Mouse (Mus musculus): ENCODE measurements around the gene Bloc1s6. TPM values are rescaled to one million over a fixed set of nuclear protein-coding genes. Genes with fewer than 3 reads are reported as not detected.

Bloc1s6 gene
- polyA plus RNA-seq, 1 experiment from 2014 or later, result 29.8 TPM

GRCm38 (mm10) chr2:122719232-122719631 lies 19.1 kb upstream of the Bloc1s6 start:
- WGBS, result 37% methylated on average over 1 of the region's 1 CpGs
- H3K36me3 ChIP-seq (ENCODE audit: insufficient read depth, low read length), result no peaks in the 10 kb centered on the region
- no peak overlapping the region for H3K4me2 ChIP-seq (replicated peaks; ENCODE audit: low read depth, low read length)
- H3K4me1 ChIP-seq (ENCODE audit: insufficient read depth, low read depth, low read length), result no peaks in the 10 kb centered on the region
- H3K9me3 ChIP-seq (ENCODE audit: low read length), result no peaks in the 10 kb centered on the region
- ATAC-seq, result no peak
- DNase-seq (ENCODE audit: low spot score), result no peak
- H3K27me3 ChIP-seq (replicated peaks; ENCODE audit: insufficient read depth, low read length), result no peaks in the 10 kb centered on the region
- no peak overlapping the region for H3K27ac ChIP-seq (ENCODE audit: low read length)
- TF ChIP-seq EP300 (IDR thresholded peaks at IDR 0.05) (no peak), CTCF (IDR thresholded peaks at IDR 0.05) (no peak)
- H3K9ac ChIP-seq (replicated peaks; ENCODE audit: low read depth), result no peak overlapping the region
- H3K4me3 ChIP-seq (ENCODE audit: low read depth, low read length), result no peak overlapping the region

- Histone ChIP-seq H3K4me1 (ENCODE audit: insufficient read depth, low read depth, low read length) (no peaks in the 10 kb centered on the region), H3K4me3 (ENCODE audit: low read depth, low read length) (no peak overlapping the region), H3K36me3 (ENCODE audit: insufficient read depth, low read length) (no peaks in the 10 kb centered on the region), H3K27me3 (replicated peaks; ENCODE audit: insufficient read depth, low read length) (no peaks in the 10 kb centered on the region), H3K4me2 (replicated peaks; ENCODE audit: low read depth, low read length) (no peak overlapping the region), H3K27ac (ENCODE audit: low read length) (no peak overlapping the region), H3K9ac (replicated peaks; ENCODE audit: low read depth) (no peak overlapping the region), H3K9me3 (ENCODE audit: low read length) (no peaks in the 10 kb centered on the region)
- DNase-seq (ENCODE audit: low spot score) (no peak), ATAC-seq (no peak)
- 66% methylated on average over 3 of the region's 3 CpGs for WGBS
- TF ChIP-seq EP300 (IDR thresholded peaks at IDR 0.05) (no peak), CTCF (IDR thresholded peaks at IDR 0.05) (no peak)
These were observed 17.7 kb upstream of the Bloc1s6 start for GRCm38 (mm10) chr2:122720564-122720963.

- Histone ChIP-seq H3K4me3 (ENCODE audit: low read depth, low read length) (no peak overlapping the region), H3K9ac (replicated peaks; ENCODE audit: low read depth) (no peak overlapping the region), H3K36me3 (ENCODE audit: insufficient read depth, low read length) (no peaks in the 10 kb centered on the region), H3K27ac (ENCODE audit: low read length) (no peak overlapping the region), H3K4me2 (replicated peaks; ENCODE audit: low read depth, low read length) (no peak overlapping the region), H3K27me3 (replicated peaks; ENCODE audit: insufficient read depth, low read length) (no peaks in the 10 kb centered on the region), H3K4me1 (ENCODE audit: insufficient read depth, low read depth, low read length) (no peaks in the 10 kb centered on the region), H3K9me3 (ENCODE audit: low read length) (no peaks in the 10 kb centered on the region)
- 53% methylated on average over 10 of the region's 10 CpGs for WGBS
- no peak for ATAC-seq
- no peak for TF ChIP-seq EP300 (IDR thresholded peaks at IDR 0.05)
- peak; percentile 73 for TF ChIP-seq CTCF (IDR thresholded peaks at IDR 0.05)
- DNase-seq (ENCODE audit: low spot score), result peak; percentile 7
These were observed 12.7 kb upstream of the Bloc1s6 start for GRCm38 (mm10) chr2:122725604-122726003.

GRCm38 (mm10) chr2:122731456-122731855 lies 6.8 kb upstream of the Bloc1s6 start:
- 49% methylated on average over 2 of the region's 2 CpGs for WGBS
- ATAC-seq, result no peak
- H3K4me2 ChIP-seq (replicated peaks; ENCODE audit: low read depth, low read length), result no peak overlapping the region

GRCm38 (mm10) chr2:122739023-122739422 lies 720 bp downstream of the Bloc1s6 start:
- no peaks in the 10 kb centered on the region for H3K4me1 ChIP-seq (ENCODE audit: insufficient read depth, low read depth, low read length)
- TF ChIP-seq EP300 (IDR thresholded peaks at IDR 0.05) (no peak), CTCF (IDR thresholded peaks at IDR 0.05) (no peak)
- H3K27me3 ChIP-seq (replicated peaks; ENCODE audit: insufficient read depth, low read length), result no peaks in the 10 kb centered on the region
- peak overlapping the region; percentile 92 for H3K4me3 ChIP-seq (ENCODE audit: low read depth, low read length)
- ATAC-seq (no peak), DNase-seq (ENCODE audit: low spot score) (no peak)
- 0 out of 2 replicates have a peak, but pooled peaks cover 9% of the 10 kb centered on the region for H3K36me3 ChIP-seq (ENCODE audit: insufficient read depth, low read length)
- no peaks in the 10 kb centered on the region for H3K9me3 ChIP-seq (ENCODE audit: low read length)
- H3K27ac ChIP-seq (ENCODE audit: low read length), result no peak overlapping the region; the same call in 1 of the 2 replicates
- peak overlapping the region; percentile 88 for H3K4me2 ChIP-seq (replicated peaks; ENCODE audit: low read depth, low read length)
- peak overlapping the region; percentile 99 for H3K9ac ChIP-seq (replicated peaks; ENCODE audit: low read depth)
- WGBS, result 25% methylated on average over 7 of the region's 7 CpGs

More at GRCm38 (mm10) chr2:122731456-122731855, 6.8 kb upstream of the Bloc1s6 start:
- Histone ChIP-seq H3K36me3 (ENCODE audit: insufficient read depth, low read length) (no peaks in the 10 kb centered on the region), H3K4me1 (ENCODE audit: insufficient read depth, low read depth, low read length) (no peaks in the 10 kb centered on the region), H3K9me3 (ENCODE audit: low read length) (no peaks in the 10 kb centered on the region), H3K9ac (replicated peaks; ENCODE audit: low read depth) (no peak overlapping the region), H3K27ac (ENCODE audit: low read length) (no peak overlapping the region), H3K27me3 (replicated peaks; ENCODE audit: insufficient read depth, low read length) (no peaks in the 10 kb centered on the region), H3K4me3 (ENCODE audit: low read depth, low read length) (no peak overlapping the region)
- TF ChIP-seq EP300 (IDR thresholded peaks at IDR 0.05) (no peak), CTCF (IDR thresholded peaks at IDR 0.05) (no peak)
- no peak for DNase-seq (ENCODE audit: low spot score)

- TF ChIP-seq EP300 (IDR thresholded peaks at IDR 0.05) (no peak), CTCF (IDR thresholded peaks at IDR 0.05) (no peak)
- no peak overlapping the region for H3K9ac ChIP-seq (replicated peaks; ENCODE audit: low read depth)
- no peaks in the 10 kb centered on the region for H3K9me3 ChIP-seq (ENCODE audit: low read length)
- DNase-seq (ENCODE audit: low spot score), result no peak
- no peaks in the 10 kb centered on the region for H3K4me1 ChIP-seq (ENCODE audit: insufficient read depth, low read depth, low read length)
- no peak for ATAC-seq
- no peak overlapping the region for H3K4me3 ChIP-seq (ENCODE audit: low read depth, low read length)
- no peaks in the 10 kb centered on the region for H3K27me3 ChIP-seq (replicated peaks; ENCODE audit: insufficient read depth, low read length)
- peaks cover 27% of the 10 kb centered on the region; the same call in 1 of the 2 replicates for H3K36me3 ChIP-seq (ENCODE audit: insufficient read depth, low read length)
- H3K27ac ChIP-seq (ENCODE audit: low read length), result no peak overlapping the region
- WGBS, result 84% methylated on average over 9 of the region's 9 CpGs
- no peak overlapping the region for H3K4me2 ChIP-seq (replicated peaks; ENCODE audit: low read depth, low read length)
These were observed 8.2 kb downstream of the Bloc1s6 start for GRCm38 (mm10) chr2:122746461-122746860.
